Mouse (Mus musculus): ENCODE results near the gene Col1a2. TPM values are rescaled to one million over a fixed set of nuclear protein-coding genes. Genes with fewer than 3 reads are reported as not detected.

The Col1a2 gene
- total RNA-seq, 4 experiments from 2014 or later: 10.6 to 13.6 (median 12.7) TPM

DNA sequence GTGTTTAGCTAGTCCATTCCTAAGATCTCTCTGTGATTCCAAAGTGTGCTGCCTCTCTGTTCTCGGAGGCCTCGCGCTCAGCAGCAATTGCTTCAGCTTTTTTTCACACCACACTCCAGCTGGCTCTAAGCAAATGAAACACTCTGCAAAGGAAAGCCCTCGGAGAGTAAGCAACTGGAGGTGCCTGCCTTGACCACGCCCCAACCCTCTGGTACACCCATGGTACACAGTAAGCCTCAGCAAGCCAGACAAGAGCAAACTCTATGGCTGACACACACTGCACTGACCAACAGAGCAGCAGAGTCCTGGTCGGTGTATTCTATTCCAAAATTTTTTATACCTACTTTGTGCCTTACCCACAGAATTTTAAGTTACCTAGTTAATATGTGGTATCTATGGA is 78.9 kb downstream of the Col1a2 start:
- no peak for DNase-seq (ENCODE audit: low spot score in 2 of 2)

DNA sequence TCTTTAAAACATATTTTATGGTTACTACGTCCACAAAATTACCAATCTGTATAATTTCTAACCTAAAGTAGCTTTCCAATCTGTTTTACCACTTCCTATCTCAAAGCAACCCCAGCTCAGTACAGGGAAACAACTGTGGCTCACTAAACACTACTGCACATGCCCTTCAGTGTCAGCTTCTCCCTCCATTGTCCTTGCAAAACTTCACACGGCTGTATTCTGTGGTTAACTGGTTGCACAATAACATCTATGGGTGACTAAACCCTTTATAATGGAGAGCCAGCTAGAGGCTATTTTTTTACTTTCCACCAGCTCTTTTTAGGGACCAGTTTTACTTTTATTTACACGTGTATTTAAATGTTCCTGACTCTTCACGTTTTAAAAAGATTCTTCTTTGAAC is 83.3 kb downstream of the Col1a2 start:
- DNase-seq (ENCODE audit: low spot score in 2 of 2): no peak

DNA sequence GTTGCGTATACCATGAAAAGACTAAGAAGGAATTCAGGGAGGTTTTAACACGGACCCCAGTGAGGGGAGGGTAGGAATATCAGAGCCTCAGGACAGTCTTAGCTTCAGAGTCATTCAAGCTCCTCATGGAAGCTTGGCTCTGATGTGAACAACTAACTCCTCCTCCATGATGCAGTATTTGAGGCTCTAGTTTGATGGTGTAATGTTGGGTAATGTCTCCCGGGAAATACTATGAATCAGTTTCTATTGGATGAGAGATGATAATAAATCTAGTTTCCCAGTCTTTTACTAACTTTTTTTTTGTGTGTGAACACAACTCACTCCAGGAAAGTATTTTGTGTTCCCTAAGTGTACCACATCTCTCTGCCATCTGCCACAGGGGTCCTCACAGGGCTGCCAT is 84.1 kb downstream of the Col1a2 start:
- DNase-seq (ENCODE audit: low spot score in 2 of 2): no peak

DNA sequence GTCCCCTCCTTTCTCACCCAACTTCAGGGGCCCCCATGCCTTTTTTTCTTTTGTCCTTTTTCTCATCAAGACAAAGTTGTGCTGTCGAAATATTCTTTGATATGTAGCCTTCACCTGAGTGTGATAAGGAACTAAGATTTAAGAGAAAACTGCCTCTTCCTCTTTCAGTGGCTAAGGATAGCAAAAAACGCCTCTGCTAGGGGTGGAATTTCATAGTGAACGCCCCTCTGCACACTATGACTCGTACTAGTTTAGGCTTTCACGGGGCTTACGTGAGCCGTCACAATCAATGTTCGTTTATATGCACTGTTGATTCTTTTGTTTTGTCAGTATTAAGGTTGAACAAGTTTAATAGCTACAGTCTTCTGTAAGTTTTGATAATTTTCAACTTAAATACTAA is 85.5 kb downstream of the Col1a2 start:
- DNase-seq (ENCODE audit: low spot score in 2 of 2): no peak

Other genes with a start within 250 kb of the Col1a2 start
- 10 to 100 TPM; 45.9 to 51.0 (median 48.0) TPM for gene Casd1, start 96.0 kb downstream of the Col1a2 start, total RNA-seq (2022)
- gene Sgce, start 242.4 kb downstream of the Col1a2 start, total RNA-seq (2022): 10 to 100 TPM; 32.6 to 41.1 (median 36.9) TPM
- gene Peg10, start 242.5 kb downstream of the Col1a2 start, total RNA-seq (2022): 10 to 100 TPM in 3 of 4 experiments, 1 to 10 TPM in 1; 9.6 to 12.3 (median 10.8) TPM